Mouse (Mus musculus): Measurements from ENCODE around the gene Gng10.

GRCm38 (mm10) chr4:59035786-59036350 is 980 bp downstream of the Gng10 start:
- TF ChIP-seq CTCF (IDR thresholded peaks at IDR 0.05; ENCODE audit: extremely low read depth, insufficient read depth, insufficient read length, insufficient replicate concordance), result no peak
- TF ChIP-seq POLR2A (IDR thresholded peaks at IDR 0.05; ENCODE audit: low read depth, low read length), result no peak
